Mouse (Mus musculus): ENCODE results near the gene Hypm. TPM values are rescaled to one million over a fixed set of nuclear protein-coding genes. Genes with fewer than 3 reads are reported as not detected.

The Hypm gene
- total RNA-seq (2021) = under 1 TPM in 1 of 2 experiments, not detected in 1; 0.58 TPM
- long read RNA-seq, experiment 1 = 0 reads
- long read RNA-seq, experiment 2 = 0 reads

DNA sequence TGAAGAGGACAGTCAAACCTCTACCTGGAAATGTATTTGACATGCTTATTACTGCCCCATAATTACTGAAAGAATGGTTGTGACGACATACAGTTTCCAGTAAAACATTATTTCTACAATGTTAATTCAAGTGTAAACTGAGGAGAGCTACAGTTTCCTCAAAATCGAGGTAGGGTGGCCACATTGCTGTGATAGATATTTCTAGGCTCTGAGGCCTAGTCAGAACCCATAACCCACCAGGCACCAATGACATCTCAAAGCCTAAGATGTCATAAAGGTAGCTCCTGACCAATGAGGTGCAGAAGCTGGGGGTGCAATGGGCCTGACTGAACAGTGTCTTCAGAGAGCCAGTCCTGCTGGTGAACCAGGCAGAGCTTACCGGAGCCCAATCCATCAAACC, at the start of gene Hypm:
Gene Hypm, plus strand, starts transcription at position 301 of the 400 bp plus-strand sequence.
- DNase-seq (ENCODE audit: low spot score in 2 of 2) = no peak

DNA sequence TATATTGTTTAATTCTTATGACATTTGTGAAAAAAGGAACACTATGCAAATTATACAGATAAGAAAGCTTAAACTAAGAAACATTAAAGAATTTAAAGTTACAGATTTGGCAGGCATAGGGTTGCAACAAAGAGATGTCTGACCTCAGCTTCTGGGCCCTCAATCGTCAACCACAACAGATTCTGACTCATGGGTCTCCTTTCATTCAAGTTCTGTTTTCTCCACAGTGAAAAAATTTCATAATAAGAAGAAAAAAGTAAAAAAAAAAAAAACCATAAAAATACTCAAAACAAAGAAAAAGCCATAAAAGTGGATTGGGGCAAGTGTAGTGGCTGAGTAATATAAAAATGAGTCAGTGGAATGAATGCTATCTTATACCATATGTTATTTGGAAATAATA, 36.6 kb upstream of the Hypm start:
- DNase-seq (ENCODE audit: low spot score in 2 of 2) = no peak

DNA sequence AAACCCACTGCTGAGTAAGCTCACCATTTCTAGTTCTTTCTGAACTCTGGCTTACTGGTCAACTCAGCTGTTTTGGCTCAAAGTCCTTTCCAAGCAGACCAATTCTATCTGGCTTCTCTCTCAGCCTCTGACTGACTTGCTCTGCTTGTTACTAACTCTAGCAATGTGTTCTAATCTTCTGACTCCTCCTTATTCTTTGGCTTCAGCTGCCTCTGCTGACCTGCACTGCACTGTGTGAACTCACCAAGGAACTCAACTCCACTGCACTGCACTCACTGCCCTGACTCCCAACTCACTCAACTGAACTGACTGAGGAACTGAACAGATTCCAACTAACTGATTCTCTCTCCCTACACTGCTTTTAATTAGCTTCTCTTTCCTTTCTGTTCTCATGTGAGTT, 34.3 kb upstream of the Hypm start:
- DNase-seq (ENCODE audit: low spot score in 2 of 2) = no peak

DNA sequence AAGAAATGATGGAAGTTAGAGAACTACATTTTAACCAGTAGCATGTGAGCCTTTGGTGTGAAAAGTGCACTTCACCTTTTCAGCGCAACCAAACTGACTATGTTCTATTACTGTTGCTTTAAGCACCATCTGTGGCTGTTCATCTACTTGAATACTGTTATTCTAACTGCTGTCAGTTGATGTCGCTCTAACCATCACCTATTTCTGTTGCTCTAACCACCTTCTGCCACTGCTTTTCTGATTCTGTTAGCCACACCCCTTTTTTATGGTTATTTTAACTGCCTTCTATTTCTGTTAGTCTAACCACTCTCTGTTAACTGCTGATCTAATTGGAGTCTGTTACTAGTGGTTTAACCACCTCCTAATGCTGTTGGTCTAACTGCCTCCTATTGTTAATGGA, 11.9 kb upstream of the Hypm start:
- DNase-seq (ENCODE audit: low spot score in 2 of 2) = no peak

DNA sequence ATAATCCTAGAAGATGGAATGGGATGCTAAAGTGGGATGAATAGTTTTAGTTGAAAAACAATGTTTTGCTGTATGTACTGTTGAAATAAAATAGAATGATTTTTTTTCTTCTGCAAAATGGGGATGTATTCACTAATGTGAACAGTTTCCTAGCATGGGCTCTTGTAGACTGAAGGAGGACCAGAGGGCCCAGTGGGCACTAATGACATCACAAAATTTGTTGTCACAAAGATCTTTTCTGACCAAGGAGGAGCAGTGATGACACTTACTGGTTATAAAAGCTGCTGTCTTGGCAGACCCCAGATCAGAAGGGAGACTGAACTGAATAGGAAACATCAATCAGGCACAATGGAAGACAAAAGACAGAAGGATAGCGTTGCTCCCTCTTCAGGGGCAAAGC, 2.7 kb downstream of the Hypm start, which contains the start of gene H2al3:
Gene H2al3, plus strand, starts transcription at position 301 of the 400 bp plus-strand sequence.
- no peak for DNase-seq (ENCODE audit: low spot score in 2 of 2)

DNA sequence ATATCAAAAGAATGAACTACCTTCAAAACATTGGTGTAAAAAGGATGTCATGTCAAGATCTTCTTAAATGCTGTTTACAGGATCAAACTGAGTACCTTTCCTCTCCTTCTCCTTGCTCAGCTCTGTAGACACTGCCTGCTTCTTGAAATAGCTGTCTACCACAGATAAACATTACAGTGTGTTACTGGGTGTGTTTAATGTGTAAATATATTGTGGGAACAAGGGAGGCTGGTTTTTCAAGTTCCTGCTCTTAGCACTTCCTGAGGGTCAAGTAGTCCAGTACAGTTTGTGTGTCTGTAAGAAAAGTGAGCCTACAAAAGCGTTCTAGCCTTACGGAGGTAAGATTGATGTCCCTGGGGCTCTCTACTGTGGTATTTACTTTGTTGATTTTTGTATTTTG, 15.1 kb downstream of the Hypm start:
- DNase-seq (ENCODE audit: low spot score in 2 of 2) = no peak

DNA sequence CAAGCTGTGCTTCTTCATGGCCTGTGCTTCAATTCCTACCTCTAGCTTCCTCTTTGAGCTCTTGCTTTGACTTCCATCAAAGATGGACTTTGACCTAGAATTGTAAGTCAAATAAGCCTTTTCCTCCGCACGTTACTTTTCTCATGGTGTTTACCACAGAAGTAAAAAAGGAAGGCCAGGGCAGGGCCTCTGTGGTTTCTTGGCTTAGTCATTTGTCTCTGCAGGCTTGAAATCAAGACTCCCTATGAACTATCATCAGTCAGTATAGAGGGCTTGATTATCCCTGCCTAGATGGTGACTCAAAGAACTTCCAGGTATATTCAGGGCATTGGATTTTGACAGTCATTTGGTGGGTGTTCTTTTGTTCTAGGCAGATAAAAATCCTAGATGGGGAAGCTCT, 28.8 kb downstream of the Hypm start:
- DNase-seq (ENCODE audit: low spot score in 2 of 2) = no peak

DNA sequence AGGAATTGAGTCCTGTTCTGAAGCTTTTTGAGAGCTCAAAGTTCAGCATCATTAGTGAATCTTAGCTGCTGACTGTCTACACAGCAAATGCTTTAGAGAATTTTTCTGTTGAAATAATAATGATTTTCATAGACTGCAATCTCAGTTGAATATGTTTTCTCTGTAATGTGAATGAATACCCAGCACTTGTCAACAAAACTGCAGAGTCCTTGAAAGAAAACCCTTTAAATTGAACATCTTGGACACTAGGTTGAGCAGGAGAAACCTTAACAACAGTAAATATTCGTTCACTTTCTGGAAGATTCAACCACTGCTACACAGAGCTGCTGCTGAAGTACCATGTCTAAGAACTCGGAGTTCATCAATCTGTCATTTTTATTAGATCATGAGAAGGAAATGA, 38.6 kb downstream of the Hypm start, which contains the start of gene Sytl5:
Gene Sytl5, plus strand, starts transcription at position 301 of the 400 bp plus-strand sequence.
- no peak for DNase-seq (ENCODE audit: low spot score in 2 of 2)

Other genes starting within 250 kb of the Hypm start
- 100 to 1,000 TPM; 139 to 186 TPM for gene Dynlt3, start 183.9 kb upstream of the Hypm start, total RNA-seq (2021)
- under 1 TPM in 1 of 2 experiments, not detected in 1; 0.61 TPM for gene H2al3, start 2.8 kb downstream of the Hypm start, total RNA-seq (2021)
- gene Sytl5, start 38.7 kb downstream of the Hypm start, total RNA-seq (2021) = 1 to 10 TPM; 4.7 to 5.2 TPM

Measured in adrenal gland, adult 18-20 months (tissue).